Comparison of ENCODE assay signal across 25 mouse cellular contexts in the genomic region with DNA sequence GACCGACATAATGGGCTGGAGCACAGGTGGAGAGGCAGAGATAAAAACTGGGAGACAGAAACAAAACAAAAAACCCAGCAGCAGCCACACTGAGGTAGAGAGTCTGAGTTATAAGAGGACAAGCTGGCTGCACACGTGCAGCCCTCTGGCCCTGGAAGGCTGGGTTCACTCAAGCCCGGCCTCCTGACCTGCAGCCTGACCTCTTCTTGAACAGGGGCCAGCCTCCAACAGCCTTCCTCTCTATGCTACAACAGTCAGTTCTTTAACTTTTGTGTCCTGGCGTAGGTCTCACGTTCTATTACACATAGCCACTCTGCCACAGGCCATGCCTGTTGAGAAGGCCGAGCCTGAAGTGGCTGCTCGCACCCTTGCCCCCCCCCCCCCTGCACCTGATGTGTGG.
DNase-seq lines count a peak whose midpoint lies in the region; ATAC-seq and TF ChIP-seq lines count a peak whose summit lies in the region.
"Had no signal": no experiment of that assay in that cellular context is flagged by ENCODE, and none has a peak within 500 bp of the region (broad histone marks: within the 10 kb centered on the region; RNA-seq: fewer than 3 reads in every experiment).

No protein-coding gene starts in this region.

- no peak for TF ChIP-seq POLR2A in kidney, adult 2 months (IDR thresholded peaks at IDR 0.05; ENCODE audit: low read depth, low read length)

- no peak for DNase-seq in liver, embryonic 11.5 days (ENCODE audit: low spot score)
- peak; percentile 51 for DNase-seq in kidney, adult 2 months
- peak; percentile 22 for DNase-seq in kidney, postnatal 14 days
- no peak for DNase-seq in spleen, postnatal 36 days (ENCODE audit: low spot score in 2 of 2)
- DNase-seq: adrenal gland, postnatal 25 days; cerebellum, adult 9-10 months; gastrocnemius, postnatal 36 days; heart, adult 2 months; midbrain, embryonic 14.5 days; right cerebral cortex, postnatal 25 days; spleen, adult 18-20 months had no signal

- no peak for TF ChIP-seq CTCF in kidney, adult 2 months (conservative IDR thresholded peaks at IDR 0.05; ENCODE audit: insufficient read depth, insufficient read length, low read depth, low read length)

- peak overlapping the region; percentile 23; the same call in 1 of the 2 replicates for H3K27ac ChIP-seq in hindbrain, embryonic 13.5 days
- H3K27ac ChIP-seq in hindbrain, embryonic 16.5 days (ENCODE audit: low read depth, low read length) = no peak overlapping the region
- no peak overlapping the region for H3K27ac ChIP-seq in liver, embryonic 15.5 days (replicated peaks)
- H3K27ac ChIP-seq in liver, embryonic 11.5 days (ENCODE audit: low read depth, low read length) = no peak overlapping the region
- H3K27ac ChIP-seq in kidney, adult 2 months (ENCODE audit: insufficient read depth, low read depth, low read length) = no peak overlapping the region
- H3K27ac ChIP-seq: embryonic facial prominence, embryonic 13.5 days; forebrain, embryonic 12.5 days; heart, adult 2 months; heart, embryonic 13.5 days; hindbrain, embryonic 14.5 days; limb, embryonic 10.5 days; liver, embryonic 14.5 days; neural tube, embryonic 12.5 days had no signal

- WGBS in hindbrain, embryonic 13.5 days = 48% methylated on average over 7 of the region's 7 CpGs
- WGBS in hindbrain, embryonic 16.5 days = 61% methylated on average over 7 of the region's 7 CpGs
- 65% methylated on average over 7 of the region's 7 CpGs for WGBS in liver, embryonic 15.5 days (ENCODE audit: insufficient replicate concordance)
- 74% methylated on average over 7 of the region's 7 CpGs for WGBS in liver, embryonic 11.5 days
- WGBS in kidney, adult 2 months = 42% methylated on average over 7 of the region's 7 CpGs

- H3K27me3 ChIP-seq in hindbrain, embryonic 13.5 days = no peaks in the 10 kb centered on the region
- no peaks in the 10 kb centered on the region for H3K27me3 ChIP-seq in hindbrain, embryonic 16.5 days (replicated peaks; ENCODE audit: control insufficient read depth, insufficient read depth, low read length)
- no peaks in the 10 kb centered on the region for H3K27me3 ChIP-seq in liver, embryonic 15.5 days
- H3K27me3 ChIP-seq in liver, embryonic 11.5 days (replicated peaks; ENCODE audit: control insufficient read depth, insufficient read depth, low read length) = no peaks in the 10 kb centered on the region
- no peaks in the 10 kb centered on the region for H3K27me3 ChIP-seq in kidney, adult 2 months (replicated peaks; ENCODE audit: control insufficient read depth, insufficient read depth, low read length)
- H3K27me3 ChIP-seq: embryonic facial prominence, embryonic 13.5 days; forebrain, embryonic 12.5 days; heart, embryonic 13.5 days; neural tube, embryonic 12.5 days had no signal

- H3K9ac ChIP-seq in hindbrain, embryonic 13.5 days = no peak overlapping the region
- H3K9ac ChIP-seq in hindbrain, embryonic 16.5 days (ENCODE audit: low read depth, low read length) = no peak overlapping the region
- no peak overlapping the region for H3K9ac ChIP-seq in liver, embryonic 15.5 days
- H3K9ac ChIP-seq in liver, embryonic 11.5 days (ENCODE audit: low read depth, low read length) = no peak overlapping the region
- H3K9ac ChIP-seq: embryonic facial prominence, embryonic 13.5 days; forebrain, embryonic 12.5 days; heart, embryonic 13.5 days; hindbrain, embryonic 14.5 days; liver, embryonic 14.5 days; neural tube, embryonic 12.5 days had no signal

- no peak overlapping the region for H3K4me3 ChIP-seq in hindbrain, embryonic 13.5 days
- no peak overlapping the region for H3K4me3 ChIP-seq in hindbrain, embryonic 16.5 days (ENCODE audit: low read length)
- no peak overlapping the region for H3K4me3 ChIP-seq in liver, embryonic 15.5 days (replicated peaks)
- H3K4me3 ChIP-seq in liver, embryonic 11.5 days (ENCODE audit: low read depth, low read length) = no peak overlapping the region
- H3K4me3 ChIP-seq in kidney, adult 2 months (ENCODE audit: insufficient read depth, low read depth, low read length) = no peak overlapping the region
- H3K4me3 ChIP-seq: embryonic facial prominence, embryonic 13.5 days; erythroblast, embryonic 14.5 days; forebrain, embryonic 12.5 days; heart, adult 2 months; heart, embryonic 13.5 days; limb, embryonic 10.5 days; megakaryocyte, embryonic 14.5 days; neural tube, embryonic 12.5 days had no signal

- H3K36me3 ChIP-seq in hindbrain, embryonic 13.5 days = peaks cover 71% of the 10 kb centered on the region
- peaks cover 7% of the 10 kb centered on the region for H3K36me3 ChIP-seq in hindbrain, embryonic 16.5 days (ENCODE audit: control insufficient read depth, insufficient read depth, low read length)
- no peaks in the 10 kb centered on the region for H3K36me3 ChIP-seq in liver, embryonic 15.5 days (replicated peaks)
- H3K36me3 ChIP-seq in liver, embryonic 11.5 days (ENCODE audit: control insufficient read depth, insufficient read depth, low read length) = no peaks in the 10 kb centered on the region; the same call in 1 of the 2 replicates
- H3K36me3 ChIP-seq in kidney, adult 2 months (ENCODE audit: control insufficient read depth, insufficient read depth, low read length) = no peaks in the 10 kb centered on the region

- no peaks in the 10 kb centered on the region for H3K9me3 ChIP-seq in hindbrain, embryonic 13.5 days
- H3K9me3 ChIP-seq in hindbrain, embryonic 16.5 days (ENCODE audit: control insufficient read depth, low read length) = no peaks in the 10 kb centered on the region
- no peaks in the 10 kb centered on the region for H3K9me3 ChIP-seq in liver, embryonic 15.5 days (replicated peaks)
- no peaks in the 10 kb centered on the region for H3K9me3 ChIP-seq in liver, embryonic 11.5 days (ENCODE audit: control insufficient read depth, low read length)
- H3K9me3 ChIP-seq: embryonic facial prominence, embryonic 13.5 days; forebrain, embryonic 12.5 days; heart, embryonic 13.5 days; limb, embryonic 10.5 days; megakaryocyte, embryonic 14.5 days; neural tube, embryonic 12.5 days had no signal

- ATAC-seq in hindbrain, embryonic 13.5 days (ENCODE audit: low FRiP score) = no peak
- no peak for ATAC-seq in hindbrain, embryonic 16.5 days
- ATAC-seq in liver, embryonic 15.5 days (ENCODE audit: insufficient read depth) = peak; percentile 44; the same call in 1 of the 2 replicates
- ATAC-seq in liver, embryonic 11.5 days (replicated peaks; ENCODE audit: low FRiP score) = no peak
- ATAC-seq: CD4-positive, CD25-positive, alpha-beta regulatory T cell, adult 4 months; intestine, embryonic 16.5 days had no signal

- 0 out of 2 replicates have a peak, but pooled peaks cover 5% of the 10 kb centered on the region for H3K4me1 ChIP-seq in hindbrain, embryonic 13.5 days (replicated peaks)
- peaks cover 2% of the 10 kb centered on the region; the same call in 1 of the 2 replicates for H3K4me1 ChIP-seq in hindbrain, embryonic 16.5 days (ENCODE audit: control insufficient read depth, insufficient read depth, low read depth, low read length)
- H3K4me1 ChIP-seq in liver, embryonic 15.5 days (replicated peaks) = peaks cover 6% of the 10 kb centered on the region; the same call in 1 of the 2 replicates
- no peaks in the 10 kb centered on the region for H3K4me1 ChIP-seq in liver, embryonic 11.5 days (replicated peaks; ENCODE audit: control insufficient read depth, insufficient read depth, low read length)
- no peaks in the 10 kb centered on the region for H3K4me1 ChIP-seq in kidney, adult 2 months (ENCODE audit: control insufficient read depth, insufficient read depth, low read length)
- H3K4me1 ChIP-seq: forebrain, embryonic 12.5 days; neural tube, embryonic 12.5 days had no signal

- no peak overlapping the region for H3K4me2 ChIP-seq in hindbrain, embryonic 13.5 days
- H3K4me2 ChIP-seq in hindbrain, embryonic 16.5 days (ENCODE audit: low read length) = no peak overlapping the region
- H3K4me2 ChIP-seq in liver, embryonic 15.5 days = no peak overlapping the region
- H3K4me2 ChIP-seq in liver, embryonic 11.5 days = no peak overlapping the region
- H3K4me2 ChIP-seq: embryonic facial prominence, embryonic 13.5 days; forebrain, embryonic 12.5 days; heart, embryonic 13.5 days; hindbrain, embryonic 14.5 days; neural tube, embryonic 12.5 days had no signal

Comparison
In these comparisons a context has a peak if more than half of its experiments do, and no peak if none do; other contexts are left out.
1. DNase-seq: peak in kidney, adult 2 months (single experiment) and kidney, postnatal 14 days (single experiment); none in liver, embryonic 11.5 days (single experiment) and spleen, postnatal 36 days (0 of 2).